Mouse (Mus musculus): Measurements from ENCODE around the gene Ints14.
"Not testable (repeated sequence)": the region's sequence is repeated elsewhere in the genome, so short reads cannot be mapped to it uniquely, and the experiment has no call there.

Ints14 gene

GRCm38 (mm10) chr9:65020128-65020527 is 59.4 kb downstream of the Ints14 start:
- no peak for DNase-seq (ENCODE audit: low spot score)

GRCm38 (mm10) chr9:65020991-65021886 is 60.5 kb downstream of the Ints14 start, which contains the start of gene Hacd3:
Hacd3 (minus strand) TSS chr9:65021693.
- DNase-seq (ENCODE audit: low spot score), result peak; percentile 93

GRCm38 (mm10) chr9:65021887-65022579 is 61.3 kb downstream of the Ints14 start:
- DNase-seq (ENCODE audit: low spot score), result no peak

GRCm38 (mm10) chr9:65022580-65023135 is 62.0 kb downstream of the Ints14 start:
- DNase-seq (ENCODE audit: low spot score), result no peak

GRCm38 (mm10) chr9:65023447-65023846 is 62.7 kb downstream of the Ints14 start:
- no peak for DNase-seq (ENCODE audit: low spot score)

- DNase-seq (ENCODE audit: low spot score), result peak; percentile 62
Measured at GRCm38 (mm10) chr9:65027241-65027640, 66.5 kb downstream of the Ints14 start.

GRCm38 (mm10) chr9:65028313-65028712 is 67.6 kb downstream of the Ints14 start:
- no peak for DNase-seq (ENCODE audit: low spot score)

- DNase-seq (ENCODE audit: low spot score), result not testable (repeated sequence)
Measured at GRCm38 (mm10) chr9:65031355-65031754, 70.7 kb downstream of the Ints14 start.

GRCm38 (mm10) chr9:65031894-65032268 is 71.2 kb downstream of the Ints14 start:
- DNase-seq (ENCODE audit: low spot score), result no peak

GRCm38 (mm10) chr9:65032269-65033108 is 71.8 kb downstream of the Ints14 start, which contains the start of gene Dpp8:
Dpp8 (plus strand) TSS chr9:65032414.
- peak; percentile 93 for DNase-seq (ENCODE audit: low spot score)

- no peak for DNase-seq (ENCODE audit: low spot score)
Measured at GRCm38 (mm10) chr9:65036456-65036855, 75.8 kb downstream of the Ints14 start.
